Mouse (Mus musculus): ENCODE data around the gene Spib.

The Spib gene

DNA sequence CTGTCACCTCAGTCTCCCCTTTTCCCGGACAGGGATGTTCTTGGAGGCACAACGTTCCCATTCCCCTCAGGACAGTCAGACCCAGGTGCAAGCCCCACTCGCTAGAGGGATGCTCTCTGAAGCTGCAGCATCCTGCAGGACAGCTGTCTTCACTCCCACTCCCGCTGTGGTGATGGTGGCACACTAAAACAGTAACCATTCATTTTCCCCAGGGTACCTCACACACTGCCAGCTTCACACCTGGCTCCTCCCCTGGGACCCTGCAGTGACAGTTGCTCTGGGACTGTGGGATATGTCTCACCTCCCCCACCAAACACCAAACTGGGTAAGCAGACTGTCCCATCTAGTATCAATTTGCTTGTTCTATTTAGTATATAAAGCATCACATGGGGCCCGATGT lies 15.9 kb upstream of the Spib start:
- DNase-seq, result no peak

DNA sequence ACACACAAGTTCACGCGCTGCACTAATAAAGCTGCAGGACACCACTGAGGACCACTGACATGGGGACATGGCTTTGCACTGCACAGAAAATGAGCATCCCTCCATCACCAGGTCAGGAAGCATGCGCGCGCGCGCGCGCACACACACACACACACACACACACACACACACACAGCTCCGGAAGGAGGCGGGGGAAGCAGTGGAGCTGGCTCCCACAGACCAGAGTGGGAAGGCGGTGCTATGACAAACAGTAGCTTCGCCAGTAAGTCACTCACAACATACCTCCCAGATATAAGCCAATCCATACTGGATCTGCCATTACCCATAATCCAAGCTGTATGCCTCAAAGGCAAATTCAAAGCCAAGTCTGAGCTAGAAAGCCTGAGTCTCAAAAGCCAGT lies 15.2 kb upstream of the Spib start:
- DNase-seq, result no peak

DNA sequence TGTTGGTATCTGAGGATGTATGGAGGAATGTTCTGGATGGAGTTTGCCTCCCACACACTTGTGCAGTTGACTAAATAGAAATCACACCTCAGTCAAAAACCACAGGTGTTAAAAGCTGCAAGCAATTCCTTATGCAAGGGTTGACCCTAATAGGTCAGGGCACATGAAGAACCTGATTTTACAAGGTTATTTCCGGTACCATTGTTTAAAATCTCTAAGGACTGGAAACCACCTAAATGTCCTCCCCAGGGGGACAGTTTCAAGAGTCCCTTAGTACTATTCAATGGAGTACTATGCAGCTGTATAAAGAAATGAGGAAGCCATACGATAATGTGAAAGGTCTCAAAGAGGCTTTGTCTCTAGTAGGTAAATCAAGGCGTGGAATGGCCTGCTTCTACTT lies 14.4 kb upstream of the Spib start:
- no peak for DNase-seq

DNA sequence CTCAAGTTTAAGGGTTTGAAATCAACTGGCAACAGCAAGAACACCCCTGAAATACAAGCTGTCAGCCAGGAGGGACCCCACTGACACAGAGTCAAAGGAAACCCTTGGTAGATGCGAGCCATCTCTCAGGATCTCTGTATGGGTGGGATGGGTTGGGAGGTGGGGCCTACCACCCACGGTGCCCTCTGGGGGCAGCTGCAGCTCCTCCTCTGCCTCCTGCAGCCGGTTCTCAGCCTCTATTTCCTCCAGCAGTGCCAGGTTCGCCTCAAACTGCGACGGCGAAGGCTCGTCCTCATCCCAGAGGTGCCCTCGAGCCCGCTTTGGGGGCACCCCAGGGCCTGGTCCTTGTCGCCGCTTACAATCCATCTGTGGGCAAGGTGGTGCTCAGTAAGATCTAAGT lies 11.2 kb upstream of the Spib start:
- DNase-seq, result no peak

DNA sequence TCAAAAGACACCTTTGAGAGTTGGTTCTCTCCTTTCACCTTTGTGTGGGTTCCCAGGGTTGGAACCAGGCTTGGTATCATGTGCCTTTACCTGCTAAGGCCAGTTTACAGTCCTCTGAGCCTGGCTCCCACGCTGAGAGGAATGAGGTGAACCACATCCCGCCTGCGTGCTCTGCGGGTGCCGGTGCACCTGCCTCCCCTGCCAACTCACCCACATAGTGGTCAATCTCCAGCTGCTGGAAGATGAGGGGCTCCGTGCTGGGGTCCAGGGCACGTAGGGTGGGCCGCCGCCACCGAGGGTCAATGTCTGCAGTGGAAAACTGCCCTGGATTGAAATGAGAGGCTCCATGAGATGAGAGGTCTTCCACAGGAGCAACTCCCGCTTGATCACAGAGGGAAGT lies 10.7 kb upstream of the Spib start:
- DNase-seq, result no peak

DNA sequence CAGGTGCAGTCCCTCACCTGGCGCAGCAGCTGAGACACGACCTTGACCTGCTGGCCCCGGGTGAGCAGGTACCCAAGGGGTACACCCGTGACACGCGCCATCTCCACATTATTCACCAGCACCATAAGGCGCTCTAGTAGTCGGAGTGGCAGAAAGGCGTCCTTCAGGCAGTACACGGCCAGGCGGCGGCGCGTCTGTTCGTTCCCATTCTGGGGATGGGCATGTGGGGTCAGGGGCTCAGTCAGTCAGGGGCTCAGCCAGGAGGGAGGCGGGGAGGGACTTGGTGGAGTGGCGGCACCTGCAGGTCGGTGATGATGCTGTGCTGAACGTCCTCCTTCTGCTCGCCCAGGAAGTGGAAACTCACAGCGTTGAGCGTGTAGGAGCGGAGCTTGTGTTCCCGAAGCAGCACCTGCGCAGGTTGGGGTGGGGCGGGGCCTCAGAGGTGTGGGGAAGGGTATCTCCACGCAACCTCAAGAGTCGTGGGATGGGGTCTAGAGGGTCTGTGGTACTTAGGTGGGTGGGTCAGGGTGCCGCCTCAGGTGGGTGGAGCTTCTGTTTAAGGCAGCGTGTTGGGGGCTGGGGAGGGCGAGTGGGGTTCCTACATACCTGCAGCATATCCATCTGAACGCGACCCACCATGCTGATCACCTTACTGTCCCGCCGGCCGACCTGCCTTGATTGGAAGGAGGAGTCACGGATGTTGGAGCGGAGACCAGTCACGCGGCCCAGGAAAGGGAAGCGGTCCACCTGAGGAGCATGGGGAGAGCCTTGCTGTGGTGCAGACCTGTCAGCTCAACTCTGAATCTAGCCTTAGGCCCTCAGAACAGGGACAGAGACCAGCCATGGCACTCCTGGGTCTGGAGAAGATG lies 7.1 kb upstream of the Spib start:
- DNase-seq, result no peak

DNA sequence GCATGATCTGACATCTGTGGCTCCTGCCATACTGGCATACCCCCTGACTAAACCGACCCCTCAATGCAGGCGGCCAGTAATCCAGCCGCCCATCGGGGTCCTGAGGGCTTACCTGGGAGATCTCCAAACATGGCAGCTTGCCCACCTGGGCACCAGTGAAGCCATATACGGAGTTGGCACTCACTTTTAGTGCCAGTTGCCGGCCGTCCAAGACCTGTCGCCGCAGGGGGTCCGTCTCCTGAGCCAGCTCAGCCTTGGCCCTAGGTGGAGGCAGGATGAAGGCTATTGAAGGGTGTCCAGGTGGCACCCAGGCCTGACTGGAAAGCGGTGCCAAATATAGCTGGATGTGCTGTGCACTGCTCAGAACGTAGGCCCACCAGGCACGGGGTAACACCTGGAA lies 5.6 kb upstream of the Spib start:
- DNase-seq, result peak; percentile 73 to 78

DNA sequence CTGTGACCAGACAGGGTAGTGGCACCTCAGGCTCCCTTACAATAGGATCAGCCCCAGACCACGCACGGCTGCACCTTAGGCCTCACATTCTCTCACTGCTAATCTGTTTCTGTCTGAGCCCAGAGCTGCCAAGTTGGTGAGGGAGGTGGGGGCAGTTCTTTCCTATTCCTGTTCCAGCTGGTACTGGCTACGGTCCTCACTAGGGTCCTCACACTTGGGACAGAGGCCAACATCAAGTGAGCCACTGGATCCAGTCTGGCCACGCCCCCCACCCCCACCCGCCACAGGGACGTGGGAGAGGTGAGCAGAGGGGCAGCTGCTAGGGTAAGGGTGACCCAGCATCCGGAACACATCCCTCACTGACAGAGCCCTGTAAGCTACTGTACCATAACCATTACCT lies 5.1 kb upstream of the Spib start:
- DNase-seq, result no peak

DNA sequence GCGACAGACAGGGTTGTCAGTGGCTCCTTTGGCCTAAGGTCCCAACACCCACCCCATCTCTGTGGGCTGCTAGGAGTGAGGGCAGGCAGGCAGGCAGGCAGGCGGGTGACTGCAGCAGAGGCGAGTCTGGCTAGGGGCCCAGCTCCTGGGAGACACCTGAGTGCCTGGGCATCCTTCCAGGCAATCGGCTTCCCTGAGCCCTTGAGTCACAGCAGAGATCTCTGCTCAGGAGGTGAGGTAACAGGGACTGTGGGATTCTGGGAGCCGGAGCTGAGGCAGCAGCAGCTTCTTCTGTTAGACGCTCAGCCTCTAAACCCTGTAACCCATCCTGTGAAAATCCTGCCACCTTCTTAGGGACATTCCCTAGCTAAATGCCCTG lies 4.7 kb upstream of the Spib start:
- DNase-seq, result peak; percentile 79 to 88

DNA sequence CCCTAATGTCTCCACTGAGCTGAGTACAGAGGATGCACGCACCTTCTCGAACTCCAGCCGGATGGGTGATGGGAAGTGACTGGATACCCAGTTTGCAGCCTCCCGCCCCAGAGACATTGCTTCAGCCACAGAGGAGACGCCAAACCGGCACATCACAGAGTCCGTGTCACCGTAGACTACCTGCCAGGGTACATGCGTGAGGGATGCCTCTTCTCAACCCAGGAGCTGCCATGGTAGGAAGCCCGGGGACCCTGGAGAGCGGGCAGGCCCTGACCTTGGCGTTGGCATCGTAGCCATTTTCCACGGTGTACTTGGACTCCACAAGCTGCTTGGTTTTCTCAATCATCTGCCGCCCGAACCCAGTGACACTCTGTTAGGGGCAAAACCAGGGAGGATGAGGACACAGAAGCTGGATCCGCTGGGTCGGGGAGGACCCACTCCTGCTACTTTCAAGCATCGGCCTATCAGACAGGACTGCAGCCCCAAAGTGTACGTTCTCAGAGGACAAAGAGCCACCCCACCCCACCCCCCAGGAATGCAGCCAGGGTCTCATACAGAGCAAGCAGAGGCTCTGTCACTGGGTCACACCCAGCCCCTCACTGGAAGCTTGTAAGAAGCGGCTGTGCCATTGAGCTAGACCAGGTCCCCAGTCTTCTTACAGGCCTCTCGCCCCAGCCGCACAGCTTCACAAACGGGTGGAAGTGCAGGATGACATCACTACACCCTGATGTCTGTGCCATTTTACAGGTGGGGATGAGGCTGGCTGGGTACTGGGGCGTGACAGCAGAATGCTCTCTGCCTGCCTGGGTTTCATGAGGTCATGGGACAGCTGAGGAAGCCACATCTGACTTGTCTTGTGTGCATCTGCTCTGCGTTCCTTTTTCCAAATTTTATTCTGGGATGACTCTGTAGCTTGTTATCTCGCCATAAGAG lies 4.1 kb upstream of the Spib start:
- no peak for DNase-seq

DNA sequence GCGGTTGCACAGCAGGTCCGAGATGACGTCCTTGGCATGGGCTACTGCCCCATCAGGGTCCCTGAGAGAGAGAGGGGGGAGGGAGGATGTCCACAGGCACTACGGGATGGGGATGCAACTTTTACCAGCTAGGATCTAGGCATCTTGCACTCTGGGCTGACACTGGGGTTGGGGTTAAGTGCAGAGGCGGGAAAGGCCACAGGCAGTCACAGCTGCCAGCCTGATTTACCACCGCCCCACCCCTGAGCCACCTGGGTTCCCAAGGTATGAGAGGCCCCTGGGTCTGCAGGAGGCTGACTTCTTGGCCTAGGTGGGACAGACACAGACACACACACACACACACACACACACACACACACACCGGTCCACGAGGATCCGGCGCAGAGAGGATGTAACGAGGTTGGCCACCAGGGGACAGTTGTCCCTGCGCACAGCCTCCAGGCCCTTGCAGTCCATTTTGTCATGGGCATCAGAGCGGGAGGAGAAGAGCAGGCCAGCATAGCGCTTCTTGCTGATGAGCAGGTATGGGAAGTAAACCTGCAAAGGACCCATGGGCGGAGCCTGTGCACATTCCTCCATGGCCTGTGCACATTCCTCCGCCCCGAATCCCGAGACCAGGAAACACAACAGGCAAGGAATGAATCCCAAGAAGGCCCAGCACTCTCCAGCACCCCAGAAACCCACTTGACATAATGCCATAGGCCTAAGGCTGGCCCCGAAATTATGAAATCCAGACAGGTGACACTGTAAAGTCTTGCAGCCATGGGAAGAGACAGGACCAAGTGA lies 3.0 kb upstream of the Spib start:
- no peak for DNase-seq

DNA sequence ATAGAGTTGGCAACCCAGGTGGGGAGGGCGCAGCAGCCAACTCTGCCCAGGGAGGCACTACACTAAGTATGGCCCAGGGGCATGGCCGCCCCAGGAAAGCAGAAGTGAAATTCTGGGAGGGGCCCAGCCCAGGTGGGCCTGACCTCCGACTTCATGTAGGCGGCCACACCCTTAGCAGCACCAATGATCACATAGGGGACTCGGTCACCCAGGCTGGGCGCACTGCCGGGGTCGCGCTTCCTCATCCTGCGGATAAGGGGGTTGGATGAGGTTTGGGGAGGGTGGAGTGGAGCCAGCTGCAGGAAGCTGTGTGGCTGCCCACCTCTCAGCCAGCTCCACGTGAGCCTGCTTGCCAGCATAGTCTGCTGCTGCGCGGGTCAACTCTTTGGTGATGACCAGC lies 2.4 kb upstream of the Spib start:
- DNase-seq, result no peak

DNA sequence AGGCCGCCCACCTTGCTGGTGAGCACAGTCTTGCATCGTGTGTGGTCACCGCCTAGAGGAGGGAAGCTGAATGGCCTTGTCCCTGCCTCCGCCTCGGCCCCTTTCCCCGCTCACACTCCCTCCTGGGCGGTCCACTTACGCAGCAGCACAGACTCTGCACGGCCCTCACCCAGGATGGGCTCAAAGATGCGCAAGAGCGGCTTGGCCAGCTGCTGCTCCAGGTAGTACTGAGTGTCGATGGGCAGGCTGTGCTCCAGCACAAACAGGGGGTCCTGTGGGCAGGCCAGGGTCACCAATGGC lies 1.8 kb upstream of the Spib start:
- no peak for DNase-seq

DNA sequence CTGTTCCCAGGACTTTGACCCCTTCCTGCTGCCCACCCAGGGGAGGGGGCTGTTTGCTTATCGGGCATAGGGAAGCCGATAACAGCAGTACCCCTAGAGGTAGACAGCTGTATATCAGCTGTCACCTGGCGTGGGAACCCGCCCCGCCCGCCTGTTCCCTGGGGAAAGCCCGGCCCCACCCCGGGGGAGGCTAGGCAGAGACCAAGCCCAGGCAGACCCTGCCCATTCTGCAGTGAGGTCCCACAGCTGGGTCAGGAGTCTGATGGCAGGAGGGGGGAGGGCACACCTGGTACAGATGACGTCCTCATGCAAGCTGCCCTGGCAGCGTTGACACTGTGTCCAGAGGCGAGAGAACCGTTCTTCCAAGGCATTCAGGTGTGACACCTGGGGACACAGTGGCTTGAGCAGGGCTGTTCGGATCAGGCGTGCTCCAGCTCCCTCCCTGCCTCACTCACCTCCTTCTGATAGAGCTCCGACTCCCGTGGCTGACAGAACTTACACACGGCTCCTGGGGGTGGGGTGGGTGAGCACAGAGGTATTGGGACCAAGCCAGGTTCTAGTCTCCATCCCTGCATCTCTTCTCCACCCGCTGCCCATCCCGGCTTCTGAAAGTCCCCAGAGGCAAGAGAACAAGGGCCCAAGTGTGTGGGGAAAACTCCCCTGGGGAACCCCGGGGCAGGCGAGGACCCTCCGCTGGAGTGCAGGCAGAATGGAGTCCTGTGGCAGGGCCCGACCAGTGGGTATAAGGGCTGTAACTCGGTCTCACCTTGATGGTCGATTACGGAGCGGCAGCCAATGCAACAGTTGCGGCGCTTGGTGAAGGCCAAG lies 1.3 kb upstream of the Spib start:
- no peak for DNase-seq

DNA sequence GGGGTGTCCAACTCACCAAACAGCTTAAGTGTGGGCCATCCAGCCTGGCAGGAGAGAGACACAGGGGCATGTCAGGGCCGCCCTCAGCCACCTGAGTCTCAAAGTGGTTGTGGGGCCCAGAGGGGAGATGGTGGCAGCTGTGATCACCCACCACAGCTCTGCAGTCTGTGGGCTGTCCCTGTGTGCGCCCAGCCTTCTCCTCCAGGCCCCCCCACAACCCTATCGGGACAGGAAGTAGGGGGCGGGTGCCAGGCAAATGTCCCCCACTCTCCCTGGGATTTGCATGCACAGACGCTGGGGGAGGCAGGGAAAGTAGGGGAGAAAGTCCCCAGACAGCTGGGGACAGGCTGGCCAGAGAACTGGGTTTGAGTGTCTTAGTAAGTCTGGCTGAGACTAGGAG lies 664 bp downstream of the Spib start:
- no peak for DNase-seq

DNA sequence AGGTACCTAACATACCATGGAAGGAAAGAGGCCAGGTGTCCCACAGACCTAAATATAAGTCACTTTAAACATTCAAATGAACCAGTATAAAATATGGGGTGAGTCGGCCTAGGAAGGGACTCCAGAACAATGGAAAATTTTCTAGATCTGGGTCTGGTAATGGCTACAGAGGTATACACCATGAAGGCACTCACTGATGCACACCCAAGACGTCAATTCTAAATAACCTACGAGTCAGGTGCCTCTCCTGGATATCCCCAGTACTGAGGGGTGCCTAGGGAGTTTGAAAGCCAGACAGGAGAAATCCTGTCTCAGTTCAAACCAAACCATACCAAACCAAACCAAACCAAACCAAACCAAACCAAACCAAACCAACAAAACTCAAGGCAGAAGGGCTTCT lies 1.4 kb downstream of the Spib start:
- no peak for DNase-seq

DNA sequence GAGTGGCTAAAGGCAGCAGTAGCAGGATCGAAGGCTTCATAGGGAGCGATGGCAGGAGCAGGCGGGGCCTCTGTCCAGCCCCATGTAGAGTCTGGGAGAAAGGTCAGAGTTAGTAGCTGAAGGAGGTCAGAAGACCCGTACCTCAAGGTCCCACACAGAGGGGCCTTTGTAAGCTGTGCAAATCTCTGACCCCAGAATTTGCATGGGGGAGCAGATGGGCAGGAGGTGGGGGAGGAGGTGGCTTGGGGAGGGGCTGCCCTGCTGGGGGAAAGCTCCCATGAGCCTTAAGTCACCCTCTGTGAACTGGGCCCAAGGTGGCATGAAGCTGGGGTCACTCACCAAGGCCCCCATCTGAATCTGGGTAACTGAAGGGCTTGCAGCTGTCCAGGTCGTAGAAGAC lies 2.4 kb downstream of the Spib start:
- DNase-seq, result no peak

DNA sequence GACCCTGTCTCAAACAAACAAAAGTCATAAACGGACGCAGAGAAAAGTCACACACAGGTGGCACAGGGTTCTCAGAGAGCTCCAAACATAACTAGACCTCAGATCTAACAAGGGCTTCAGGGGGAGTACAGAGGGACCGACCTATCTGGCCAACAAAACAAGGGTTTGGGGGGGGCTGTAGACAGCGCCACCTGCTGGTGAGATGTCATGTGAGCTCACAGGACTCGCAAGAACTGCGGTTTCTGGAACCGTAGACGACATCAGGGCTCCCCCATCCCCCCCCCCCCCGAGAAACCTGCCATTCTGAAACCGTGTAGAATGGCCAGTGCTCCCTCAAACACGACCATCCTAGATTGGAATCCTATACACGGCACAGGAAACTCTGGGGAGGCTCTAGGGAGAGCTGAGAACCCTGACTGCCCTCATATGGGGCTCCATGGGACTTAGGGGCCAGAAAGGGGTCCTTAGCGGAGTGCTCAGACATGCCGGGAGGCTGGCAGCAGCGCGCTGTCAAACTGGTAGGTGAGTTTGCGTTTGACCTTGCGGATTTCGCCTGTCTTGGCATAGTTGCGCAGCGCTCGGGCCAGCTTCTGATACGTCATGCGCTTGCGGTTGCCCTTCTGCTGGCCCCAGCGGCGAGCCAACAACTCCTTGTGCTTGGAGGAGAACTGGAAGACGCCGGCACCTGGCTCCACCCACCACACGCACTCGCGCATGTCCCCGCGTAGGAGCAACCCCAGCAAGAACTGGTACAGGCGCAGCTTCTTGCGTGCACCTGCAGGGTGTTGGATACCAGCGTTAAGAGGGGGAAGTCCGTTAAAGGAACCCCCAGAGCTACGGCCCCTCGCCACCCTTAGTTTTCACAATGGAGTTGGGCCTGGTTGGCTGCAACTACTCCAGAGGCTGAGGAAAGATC lies 4.1 kb downstream of the Spib start:
- peak; percentile 77 to 81 for DNase-seq

DNA sequence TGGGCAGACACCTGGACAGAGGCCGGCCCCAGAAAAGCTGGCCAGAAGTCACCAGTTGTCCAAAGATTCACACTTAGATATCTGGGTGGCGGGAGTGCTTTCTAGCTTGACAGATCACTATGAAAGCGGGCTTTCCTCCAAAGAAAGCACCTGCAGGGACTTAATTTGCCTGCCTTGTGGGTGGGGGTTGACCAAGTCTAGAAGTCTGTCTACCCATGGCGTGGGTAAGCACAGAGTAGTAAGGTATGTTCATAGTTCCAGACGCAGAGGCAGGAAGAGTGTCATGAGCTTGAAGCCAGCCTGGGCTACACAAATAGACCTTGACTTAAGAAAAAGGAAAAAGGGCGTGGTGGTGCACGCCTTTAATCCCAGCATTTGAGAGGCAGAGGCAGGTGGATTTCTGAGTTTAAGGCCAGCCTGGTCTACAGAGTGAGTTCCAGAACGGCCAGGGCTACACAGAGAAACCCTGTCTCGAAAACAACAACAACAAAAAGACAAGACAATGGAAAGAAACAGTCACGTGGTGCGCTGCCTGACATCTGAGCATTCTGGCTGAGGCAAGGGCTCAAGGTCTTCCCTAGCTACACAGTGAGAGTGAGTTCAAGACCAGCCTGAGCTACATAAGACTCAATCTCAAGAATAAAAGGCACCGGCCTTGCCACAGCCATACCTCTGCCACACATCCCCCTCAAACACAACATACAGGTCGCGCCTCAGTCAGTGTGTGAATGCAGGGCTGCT lies 5.3 kb downstream of the Spib start:
- no peak for DNase-seq

DNA sequence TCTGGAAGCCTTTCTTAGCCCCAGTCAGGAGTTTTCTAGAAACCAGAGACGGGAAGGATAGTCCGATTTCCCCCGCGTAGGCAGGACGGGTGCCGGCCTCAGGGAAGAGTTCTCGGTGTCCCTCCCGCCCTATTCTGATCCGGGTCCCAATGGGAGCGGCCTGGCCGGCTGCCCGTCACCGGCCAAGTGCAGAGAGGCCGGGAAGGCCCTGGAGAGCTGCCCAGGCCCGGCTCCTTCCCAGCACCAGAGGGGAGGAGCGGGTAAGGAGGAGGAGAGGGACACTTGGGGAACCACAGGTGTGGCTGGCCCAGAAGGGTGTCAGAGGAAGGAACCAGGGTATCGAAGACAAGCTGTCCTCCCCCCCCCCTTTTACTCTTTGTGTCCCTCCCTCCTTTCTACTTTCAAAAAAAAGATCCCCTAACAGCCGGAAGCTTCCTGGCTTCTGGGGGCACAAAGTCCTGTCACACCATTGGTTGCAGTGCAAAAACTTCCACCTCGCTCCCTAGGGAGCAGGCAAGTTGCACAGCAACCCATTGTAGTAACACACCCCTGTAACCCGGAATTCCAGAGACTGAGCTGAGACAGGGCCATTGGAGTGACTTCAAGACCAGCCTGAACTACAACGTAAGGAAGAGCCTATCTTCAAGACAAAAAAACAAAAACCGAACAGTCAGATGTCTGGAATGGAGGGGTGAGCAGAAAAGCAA lies 6.6 kb downstream of the Spib start:
- DNase-seq, result peak; percentile 66 to 77

Data from cerebellum, postnatal 36 days (tissue).